Mouse (Mus musculus): ENCODE measurements at regions not wholly inside any gene's neighbourhood (a gene's known extent, or its start where the extent isn't known, plus 50 kb on each side); places are given as distances from the start of the nearest gene placed in this dataset.
"Not testable (repeated sequence)": the region's sequence is repeated elsewhere in the genome, so short reads cannot be mapped to it uniquely, and the experiment has no call there.

- DNase-seq = not testable (repeated sequence)
Measured at GRCm38 (mm10) chr14:27562564-27562963, 54.3 kb upstream of the Ccdc66 start.

GRCm38 (mm10) chr14:27561974-27562373, 53.7 kb upstream of the Ccdc66 start:
- not testable (repeated sequence) for DNase-seq

- peak; percentile 57 for DNase-seq
Measured at GRCm38 (mm10) chr14:27560434-27560833, 52.2 kb upstream of the Ccdc66 start.

GRCm38 (mm10) chr14:27558794-27559491, 50.7 kb upstream of the Ccdc66 start:
- DNase-seq = no peak

All from lung, postnatal 10 days (tissue).